ENCODE assay signal across 8 mouse cellular contexts in genomic region chr7:99238417-99238816, GRCm38 (mm10). TPM values are rescaled to one million over a fixed set of nuclear protein-coding genes. Genes with fewer than 3 reads are reported as not detected.
DNase-seq lines count a peak whose midpoint lies in the region; ATAC-seq and TF ChIP-seq lines count a peak whose summit lies in the region.

TSS of gene Mogat2 (minus strand) at chr7:99238619.

- peaks cover 7% of the 10 kb centered on the region; the same call in 1 of the 2 replicates for H3K4me1 ChIP-seq in lung, embryonic 14.5 days (ENCODE audit: insufficient read depth)
- H3K4me1 ChIP-seq in liver, embryonic 13.5 days (replicated peaks): peaks cover 43% of the 10 kb centered on the region
- H3K4me1 ChIP-seq in stomach, embryonic 16.5 days (ENCODE audit: control insufficient read depth, insufficient read depth, low read length): peaks cover 14% of the 10 kb centered on the region

- ATAC-seq in lung, embryonic 14.5 days (ENCODE audit: insufficient read depth): peak; percentile 87
- peak; percentile 37 to 66; a peak in 3 of 4 replicates for ATAC-seq in hematopoietic stem cell, adult 5-6 weeks (replicated peaks in 1 of 2; ENCODE audit: insufficient read depth in 1 of 2, low FRiP score in 2 of 2, low TSS enrichment in 1 of 2, low read depth in 1 of 2, poor library complexity in 2 of 2, severe bottlenecking in 2 of 2)
- peak; percentile 86 for ATAC-seq in liver, embryonic 13.5 days (ENCODE audit: low read depth)
- peak; percentile 94 for ATAC-seq in stomach, embryonic 16.5 days (ENCODE audit: insufficient read depth, low FRiP score)

- peaks cover 8% of the 10 kb centered on the region; the same call in 1 of the 2 replicates for H3K27me3 ChIP-seq in lung, embryonic 14.5 days (ENCODE audit: insufficient read depth, low read length)
- peaks cover 35% of the 10 kb centered on the region for H3K27me3 ChIP-seq in liver, embryonic 13.5 days
- H3K27me3 ChIP-seq in stomach, embryonic 16.5 days (ENCODE audit: control insufficient read depth, insufficient read depth, low read length): no peaks in the 10 kb centered on the region; the same call in 1 of the 2 replicates

- H3K27ac ChIP-seq in lung, embryonic 14.5 days (ENCODE audit: low read depth): no peak within 1 kb of the TSS
- no peak within 1 kb of the TSS; the same call in 1 of the 2 replicates for H3K27ac ChIP-seq in liver, embryonic 13.5 days
- H3K27ac ChIP-seq in stomach, embryonic 16.5 days (ENCODE audit: low read length): peak within 1 kb of the TSS; percentile 10; the same call in 1 of the 2 replicates

- peak within 1 kb of the TSS; percentile 55 for H3K4me2 ChIP-seq in lung, embryonic 14.5 days
- peak within 1 kb of the TSS; percentile 61 for H3K4me2 ChIP-seq in liver, embryonic 13.5 days
- H3K4me2 ChIP-seq in stomach, embryonic 16.5 days (ENCODE audit: low read depth, low read length): peak within 1 kb of the TSS; percentile 52

- no peak within 1 kb of the TSS for H3K9ac ChIP-seq in lung, embryonic 14.5 days
- peak within 1 kb of the TSS; percentile 59 for H3K9ac ChIP-seq in liver, embryonic 13.5 days
- peak within 1 kb of the TSS; percentile 58 for H3K9ac ChIP-seq in stomach, embryonic 16.5 days (ENCODE audit: low read length)

- TF ChIP-seq CTCF in lung, embryonic 14.5 days (IDR thresholded peaks at IDR 0.05; ENCODE audit: low read depth): no peak

- peak within 1 kb of the TSS; percentile 9; the same call in 1 of the 2 replicates for H3K4me3 ChIP-seq in lung, embryonic 14.5 days (ENCODE audit: low read depth, low read length)
- peak within 1 kb of the TSS; percentile 52 for H3K4me3 ChIP-seq in liver, embryonic 13.5 days (replicated peaks)
- H3K4me3 ChIP-seq in stomach, embryonic 16.5 days (replicated peaks; ENCODE audit: low read length): peak within 1 kb of the TSS; percentile 38

- H3K36me3 ChIP-seq in lung, embryonic 14.5 days (ENCODE audit: insufficient read depth): no peaks in the 10 kb centered on the region
- H3K36me3 ChIP-seq in liver, embryonic 13.5 days: no peaks in the 10 kb centered on the region
- H3K36me3 ChIP-seq in stomach, embryonic 16.5 days (ENCODE audit: control insufficient read depth, insufficient read depth, low read length): no peaks in the 10 kb centered on the region

- WGBS in lung, embryonic 14.5 days: 4% methylated on average over 13 of the region's 13 CpGs
- 1% methylated on average over 13 of the region's 13 CpGs for WGBS in liver, embryonic 13.5 days (ENCODE audit: insufficient replicate concordance)
- WGBS in stomach, embryonic 16.5 days: 7% methylated on average over 13 of the region's 13 CpGs

- no peaks in the 10 kb centered on the region for H3K9me3 ChIP-seq in lung, embryonic 14.5 days (ENCODE audit: low read depth, low read length)
- H3K9me3 ChIP-seq in liver, embryonic 13.5 days (replicated peaks): no peaks in the 10 kb centered on the region
- H3K9me3 ChIP-seq in stomach, embryonic 16.5 days (replicated peaks; ENCODE audit: control insufficient read depth, low read length): no peaks in the 10 kb centered on the region

- DNase-seq in lung, embryonic 14.5 days: peak; percentile 39
- DNase-seq in lung, postnatal 36 days: no peak
- DNase-seq in liver, embryonic 13.5 days: no peak
- DNase-seq in left cerebral cortex, adult 11 months (ENCODE audit: low spot score): no peak
- DNase-seq in right cerebral cortex, postnatal 10 days (ENCODE audit: low spot score in 2 of 2): no peak
- no peak for DNase-seq in gastrocnemius, adult 8-10 months (ENCODE audit: low spot score in 2 of 2)

RNA-seq across cellular contexts. Expression of gene Mogat2, which starts in this region (rescaled TPM):
- 1.4 and 1.6 TPM in 2 replicates for polyA plus RNA-seq in lung, embryonic 14.5 days (2014; fragmentation: Nextera tagmentation; extraction: Ambion mirVana)
- total RNA-seq in hematopoietic stem cell, adult 5-6 weeks (2017): 0.84 and 3.6 TPM in 2 replicates
- polyA plus RNA-seq in liver, embryonic 13.5 days (2015; fragmentation: Nextera tagmentation; extraction: Ambion mirVana): 35.9 and 37.5 TPM in 2 replicates
- polyA plus RNA-seq in stomach, embryonic 16.5 days (2015; fragmentation: Nextera tagmentation; extraction: Ambion mirVana): 31.3 and 33.7 TPM in 2 replicates
- not detected for total RNA-seq in gastrocnemius, adult 8-10 months (2022)

Comparison
In these comparisons a context has a peak if more than half of its experiments do, and no peak if none do; other contexts are left out.
1. RNA of gene Mogat2 (polyA plus RNA-seq): 35.9 to 37.5 TPM in liver, embryonic 13.5 days and 31.3 to 33.7 TPM in stomach, embryonic 16.5 days; 1.4 to 1.6 TPM in lung, embryonic 14.5 days; every median in the first group is over 10 times any median in the second.
2. Peak in every context shown above with its lines, with median percentiles within 50 percentile points of each other: ATAC-seq, H3K4me2 ChIP-seq and H3K4me3 ChIP-seq.